Mouse (Mus musculus) olfactory bulb, adult 2 months (tissue): Measurements from ENCODE around the gene Pou3f1.
"Not testable (repeated sequence)": the region's sequence is repeated elsewhere in the genome, so short reads cannot be mapped to it uniquely, and the experiment has no call there.

ENCODE experiments used
- CTCF ChIP-seq: fragments of 200-500 bp; IDR thresholded peaks from 2 replicates; pipeline ENCODE4 v1.5.1; 2012; ENCODE audit warnings: low read depth, mild to moderate bottlenecking, low read length, moderate library complexity; ENCODE audit not compliant: insufficient read depth
- POLR2A ChIP-seq: fragments of 200-500 bp; IDR thresholded peaks from 2 replicates; pipeline ENCODE4 v1.6.1; 2012; ENCODE audit warnings: mild to moderate bottlenecking, low read depth, low read length, moderate library complexity; ENCODE audit not compliant: insufficient read depth

DNA sequence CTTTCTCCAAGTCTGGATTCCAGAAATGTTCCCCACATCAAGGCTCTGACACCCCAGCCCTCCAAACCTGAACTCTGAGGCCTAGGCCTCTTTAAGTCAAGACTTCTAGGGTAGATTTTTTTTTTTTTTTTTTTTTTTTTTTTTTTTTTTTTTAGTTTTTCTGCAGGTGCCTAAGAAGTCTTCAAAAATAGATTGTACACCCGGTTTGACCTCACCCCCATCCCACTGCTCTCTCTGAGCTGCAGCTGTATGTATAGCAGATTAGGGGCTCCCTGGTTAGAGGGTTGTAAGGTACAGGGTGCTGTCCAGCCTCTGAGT is 51.6 kb downstream of the Pou3f1 start:
- TF ChIP-seq CTCF, POLR2A: not testable (repeated sequence)
